Mouse (Mus musculus): ENCODE data around the gene Zfp148. TPM values are rescaled to one million over a fixed set of nuclear protein-coding genes. Genes with fewer than 3 reads are reported as not detected.

The Zfp148 gene
- total RNA-seq, 1 experiment, result 19.5 TPM

GRCm38 (mm10) chr16:33545530-33545929 is 164.9 kb downstream of the Zfp148 start:
- Histone ChIP-seq H3K4me1 (ENCODE audit: control insufficient read depth in 2 of 2, insufficient read depth in 2 of 2, low read length in 2 of 2, poor library complexity in 1 of 2) (no peaks in the 10 kb centered on the region), H3K9ac (ENCODE audit: insufficient read depth, low read depth, low read length, poor library complexity, severe bottlenecking) (no peak overlapping the region), H3K4me3 (ENCODE audit: insufficient read depth in 1 of 2, low read depth in 1 of 2, low read length in 2 of 2, poor library complexity in 1 of 2, severe bottlenecking in 1 of 2) (no peak overlapping the region), H3K27ac (ENCODE audit: insufficient read depth, low read depth, low read length, poor library complexity, severe bottlenecking) (no peak overlapping the region), H3K9me3 (ENCODE audit: control insufficient read depth, insufficient read depth, low read depth, low read length) (no peaks in the 10 kb centered on the region), H3K36me3 (ENCODE audit: control insufficient read depth, insufficient read depth, low read length, poor library complexity, severe bottlenecking) (peaks cover 8% of the 10 kb centered on the region; the same call in 1 of the 2 replicates)
- no peak for DNase-seq (ENCODE audit: low read depth, low spot score)
- no peak for TF ChIP-seq CHD2 (IDR thresholded peaks at IDR 0.05; ENCODE audit: low read depth, low read length)
- in situ Hi-C loops (cut with MboI; ENCODE audit: low sequenced_read_pairs in 2 of 2, unreplicated experiment in 2 of 2), result no loop called here

DNA sequence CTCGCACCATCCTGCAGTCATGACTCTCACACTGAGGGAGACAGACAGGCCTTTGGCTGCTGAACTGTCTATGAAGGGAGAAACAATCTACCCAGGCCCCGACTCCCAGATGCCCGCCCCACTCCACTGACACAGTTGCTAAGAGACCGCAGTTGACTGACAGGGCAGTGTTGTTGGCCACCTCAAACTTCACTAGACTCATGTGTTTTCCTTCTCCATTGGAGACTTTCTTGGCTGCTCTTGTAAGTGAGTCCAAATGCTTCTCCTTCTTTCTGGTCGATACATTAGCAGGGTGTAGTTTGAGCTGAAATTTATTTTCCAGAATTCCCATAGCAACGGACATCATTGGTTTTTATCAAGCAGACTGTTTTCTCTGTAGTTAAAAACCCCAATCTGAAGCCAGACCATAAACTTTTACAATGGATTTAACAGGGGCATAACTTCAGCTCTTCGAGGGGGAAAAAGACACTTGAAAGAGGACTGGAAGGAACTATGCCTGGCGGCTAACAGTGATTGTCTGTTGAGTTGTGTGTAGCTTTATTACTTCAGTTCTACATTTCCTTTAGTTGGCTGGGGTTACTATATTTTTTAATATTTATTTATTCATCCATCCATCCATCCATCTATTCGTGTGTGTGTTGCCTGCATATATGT is 173.2 kb downstream of the Zfp148 start:
- in situ Hi-C loops (cut with MboI; ENCODE audit: low sequenced_read_pairs in 2 of 2, unreplicated experiment in 2 of 2), result no loop called here
- H3K9me3 ChIP-seq (ENCODE audit: control insufficient read depth, insufficient read depth, low read depth, low read length), result no peaks in the 10 kb centered on the region
- H3K4me1 ChIP-seq (ENCODE audit: control insufficient read depth in 2 of 2, insufficient read depth in 2 of 2, low read length in 2 of 2, poor library complexity in 1 of 2), result peaks cover 0 to 3% of the 10 kb centered on the region in 2 experiments; a peak in 1 of 4 replicates
- H3K27ac ChIP-seq (ENCODE audit: insufficient read depth, low read depth, low read length, poor library complexity, severe bottlenecking), result no peak overlapping the region
- no peaks in the 10 kb centered on the region for H3K36me3 ChIP-seq (ENCODE audit: control insufficient read depth, insufficient read depth, low read length, poor library complexity, severe bottlenecking)
- TF ChIP-seq ZNF384 (IDR thresholded peaks at IDR 0.05; ENCODE audit: low read depth, low read length) (no peak), MAFK (IDR thresholded peaks at IDR 0.05; ENCODE audit: insufficient read depth, low read depth, low read length) (no peak), CHD2 (IDR thresholded peaks at IDR 0.05; ENCODE audit: low read depth, low read length) (no peak), HCFC1 (IDR thresholded peaks at IDR 0.05; ENCODE audit: borderline replicate concordance, insufficient read depth, low read length) (no peak), ZC3H11A (IDR thresholded peaks at IDR 0.05; ENCODE audit: borderline replicate concordance, low read depth, low read length) (no peak)
- no peak for DNase-seq (ENCODE audit: low read depth, low spot score)
- H3K4me3 ChIP-seq (ENCODE audit: insufficient read depth in 1 of 2, low read depth in 1 of 2, low read length in 2 of 2, poor library complexity in 1 of 2, severe bottlenecking in 1 of 2), result no peak overlapping the region
- no peak overlapping the region for H3K9ac ChIP-seq (ENCODE audit: insufficient read depth, low read depth, low read length, poor library complexity, severe bottlenecking)

Other genes starting within 250 kb of the Zfp148 start
- 15.2 and 15.6 TPM in 2 replicates for gene Osbpl11, start 195.8 kb upstream of the Zfp148 start, total RNA-seq (2012; rRNA removed)
- 43.1 and 54.9 TPM in 2 replicates for gene Snx4, start 129.4 kb upstream of the Zfp148 start, total RNA-seq (2012; rRNA removed)
- gene Slc12a8, start 136.5 kb downstream of the Zfp148 start, total RNA-seq (2012; rRNA removed), result 3.7 and 9.0 TPM in 2 replicates

Data from ES-E14 (cell line).